Mouse (Mus musculus) ovary, adult 18-20 months (tissue): ENCODE measurements around the gene Treml2.
A peak's percentile ranks its signal among the peaks of the same experiment; 100 is the strongest.
"Not testable (repeated sequence)": the region's sequence is repeated elsewhere in the genome, so short reads cannot be mapped to it uniquely, and the experiment has no call there.

ENCODE experiments used
- DNase-seq: peaks from one replicate; pipeline ENCODE4 v3.0.0; 2022; ENCODE audit warnings: low spot score, mixed read lengths

Treml2 gene

GRCm38 (mm10) chr17:48293500-48294194 is 5.7 kb upstream of the Treml2 start:
- no peak for DNase-seq

GRCm38 (mm10) chr17:48299756-48300155 is 458 bp downstream of the Treml2 start:
- no peak for DNase-seq

GRCm38 (mm10) chr17:48300199-48300598 is 901 bp downstream of the Treml2 start:
- DNase-seq = no peak

- DNase-seq = no peak
Measured at GRCm38 (mm10) chr17:48300861-48301260, 1.6 kb downstream of the Treml2 start.

GRCm38 (mm10) chr17:48301792-48302191 is 2.5 kb downstream of the Treml2 start:
- DNase-seq = no peak

- DNase-seq = no peak
Measured at GRCm38 (mm10) chr17:48312124-48312523, 12.8 kb downstream of the Treml2 start.

- not testable (repeated sequence) for DNase-seq
Measured at GRCm38 (mm10) chr17:48315905-48316579, 16.7 kb downstream of the Treml2 start, which contains the start of gene B430306N03Rik. B430306N03Rik (plus strand) TSS chr17:48316141.

- no peak for DNase-seq
Measured at GRCm38 (mm10) chr17:48318686-48319085, 19.4 kb downstream of the Treml2 start.

- DNase-seq = no peak
Measured at GRCm38 (mm10) chr17:48321279-48321678, 22.0 kb downstream of the Treml2 start.

- no peak for DNase-seq
Measured at GRCm38 (mm10) chr17:48323236-48323635, 23.9 kb downstream of the Treml2 start.

GRCm38 (mm10) chr17:48324258-48324657 is 25.0 kb downstream of the Treml2 start:
- no peak for DNase-seq

- no peak for DNase-seq
Measured at GRCm38 (mm10) chr17:48325093-48325492, 25.8 kb downstream of the Treml2 start.

- DNase-seq = no peak
Measured at GRCm38 (mm10) chr17:48325638-48326037, 26.3 kb downstream of the Treml2 start.

- DNase-seq = no peak
Measured at GRCm38 (mm10) chr17:48326656-48327055, 27.4 kb downstream of the Treml2 start.

GRCm38 (mm10) chr17:48332524-48332923 is 33.2 kb downstream of the Treml2 start:
- no peak for DNase-seq

GRCm38 (mm10) chr17:48334186-48334585 is 34.9 kb downstream of the Treml2 start:
- DNase-seq = no peak

- peak; percentile 49 for DNase-seq
Measured at GRCm38 (mm10) chr17:48336857-48337256, 37.6 kb downstream of the Treml2 start.

GRCm38 (mm10) chr17:48340267-48340666 is 41.0 kb downstream of the Treml2 start:
- no peak for DNase-seq

GRCm38 (mm10) chr17:48341947-48342346 is 42.6 kb downstream of the Treml2 start:
- no peak for DNase-seq

GRCm38 (mm10) chr17:48343065-48343464 is 43.8 kb downstream of the Treml2 start:
- DNase-seq = no peak

GRCm38 (mm10) chr17:48345824-48346223 is 46.5 kb downstream of the Treml2 start:
- no peak for DNase-seq

GRCm38 (mm10) chr17:48346231-48346630 is 46.9 kb downstream of the Treml2 start, which contains the start of gene Trem2:
Trem2 (plus strand) TSS chr17:48346401.
- DNase-seq = no peak

GRCm38 (mm10) chr17:48346834-48347233 is 47.5 kb downstream of the Treml2 start:
- DNase-seq = no peak
